Mouse (Mus musculus) gastrocnemius, postnatal 4 days (tissue): ENCODE results near the gene Plpp2. TPM values are rescaled to one million over a fixed set of nuclear protein-coding genes. Genes with fewer than 3 reads are reported as not detected.

Source experiments
- DNase-seq, 2 experiments: peaks; one replicate each; pipeline ENCODE4 v3.0.0; 2021 to 2022; ENCODE audit warnings: low spot score in 2 of 2, mixed read lengths in 2 of 2
- microRNA-seq: library from miRNA; unstranded; fragments of <30 nt; microRNA quantifications from one replicate; pipeline ENCODE4 v1.2.0, GENCODE M21; 2021
- total RNA-seq, 2 experiments: library from RNA; stranded (reverse); gene quantifications; 2 replicates each; pipeline ENCODE4 v1.2.3; 2021

Gene Plpp2
- total RNA-seq, 2 experiments from 2014 or later = 4.5 to 4.6 TPM

- DNase-seq = no peak
These were observed 2.0 kb downstream of the Plpp2 start for GRCm38 (mm10) chr10:79531593-79531992.

- peak in 1 of 2 experiments; percentile 14 for DNase-seq
These were observed 2.9 kb downstream of the Plpp2 start for GRCm38 (mm10) chr10:79530721-79531120.

- peak in 1 of 2 experiments; percentile 12 for DNase-seq
These were observed 3.4 kb downstream of the Plpp2 start for GRCm38 (mm10) chr10:79530241-79530640.

- no peak for DNase-seq
These were observed 5.5 kb downstream of the Plpp2 start for GRCm38 (mm10) chr10:79528081-79528480.

- DNase-seq = no peak
These were observed 6.1 kb downstream of the Plpp2 start for GRCm38 (mm10) chr10:79527453-79527845.

- DNase-seq = no peak
These were observed 6.7 kb downstream of the Plpp2 start for GRCm38 (mm10) chr10:79526661-79527452.

GRCm38 (mm10) chr10:79525456-79526325, 7.9 kb downstream of the Plpp2 start:
- DNase-seq = no peak

GRCm38 (mm10) chr10:79524433-79524832, 9.2 kb downstream of the Plpp2 start:
- DNase-seq = no peak

GRCm38 (mm10) chr10:79506709-79507108, 26.9 kb downstream of the Plpp2 start:
- no peak for DNase-seq

GRCm38 (mm10) chr10:79502830-79503644, 30.6 kb downstream of the Plpp2 start:
- DNase-seq = no peak

- DNase-seq = no peak
These were observed 36.8 kb downstream of the Plpp2 start for GRCm38 (mm10) chr10:79496701-79497288.

GRCm38 (mm10) chr10:79495886-79496285, 37.7 kb downstream of the Plpp2 start:
- DNase-seq = no peak

Small RNA genes lying within 50 kb of the gene (microRNA-seq; reads per million reads assigned to microRNA genes)
- gene Mir6909 = not detected

Other genes with a start within 250 kb of the Plpp2 start
- gene Vmn2r82, start 177.3 kb downstream of the Plpp2 start, total RNA-seq = not detected
- gene Vmn2r83, start 65.1 kb downstream of the Plpp2 start, total RNA-seq = not detected
- gene Mier2, start 21.4 kb upstream of the Plpp2 start, total RNA-seq = 10 to 100 TPM; 24.0 to 25.4 TPM
- not detected for gene Theg, start 53.5 kb upstream of the Plpp2 start, total RNA-seq
- gene C2cd4c, start 80.2 kb upstream of the Plpp2 start, total RNA-seq = under 1 TPM; 0.07 to 0.13 TPM
- gene Shc2, start 104.1 kb upstream of the Plpp2 start, total RNA-seq = 1 to 10 TPM; 5.8 to 5.9 TPM
- not detected for gene Odf3l2, start 111.9 kb upstream of the Plpp2 start, total RNA-seq
- under 1 TPM in 1 of 2 experiments, not detected in 1; 0.39 TPM for gene Madcam1, start 130.8 kb upstream of the Plpp2 start, total RNA-seq
- gene Tpgs1, start 135.6 kb upstream of the Plpp2 start, total RNA-seq = 10 to 100 TPM; 21.2 to 21.6 TPM
- 100 to 1,000 TPM; 307 to 315 TPM for gene Cdc34, start 148.4 kb upstream of the Plpp2 start, total RNA-seq
- 1 to 10 TPM; 2.5 to 3.8 TPM for gene Gzmm, start 155.2 kb upstream of the Plpp2 start, total RNA-seq
- 100 to 1,000 TPM; 390 to 392 TPM for gene Bsg, start 170.7 kb upstream of the Plpp2 start, total RNA-seq
- under 1 TPM; 0.96 TPM for gene Hcn2, start 182.8 kb upstream of the Plpp2 start, total RNA-seq
- gene Polrmt, start 212.8 kb upstream of the Plpp2 start, total RNA-seq = 10 to 100 TPM; 25.5 to 27.8 TPM
- gene Fgf22, start 221.3 kb upstream of the Plpp2 start, total RNA-seq = not detected
- gene Rnf126, start 233.2 kb upstream of the Plpp2 start, total RNA-seq = 10 to 100 TPM; 45.0 to 52.5 TPM
- 1 to 10 TPM; 1.1 to 2.1 TPM for gene Fstl3, start 243.5 kb upstream of the Plpp2 start, total RNA-seq